Mouse (Mus musculus) left cerebral cortex, postnatal 4 days (tissue): ENCODE results near the gene Kif26b. TPM values are rescaled to one million over a fixed set of nuclear protein-coding genes. Genes with fewer than 3 reads are reported as not detected.

ENCODE experiments used
- DNase-seq: peaks from one replicate; pipeline ENCODE4 v3.0.0-alpha.2; 2022
- intact Hi-C: fragments of 180-260 bp; cut with DNase I; formaldehyde crosslinking; loops from one replicate; pipeline ENCODE4 v1.15.1; 2025
- total RNA-seq, 2 experiments: library from RNA; stranded (reverse); gene quantifications; 2 replicates each; pipeline ENCODE4 v1.2.3; 2021

Kif26b gene
- total RNA-seq, 2 experiments from 2014 or later, result 44.1 to 49.3 TPM

DNA sequence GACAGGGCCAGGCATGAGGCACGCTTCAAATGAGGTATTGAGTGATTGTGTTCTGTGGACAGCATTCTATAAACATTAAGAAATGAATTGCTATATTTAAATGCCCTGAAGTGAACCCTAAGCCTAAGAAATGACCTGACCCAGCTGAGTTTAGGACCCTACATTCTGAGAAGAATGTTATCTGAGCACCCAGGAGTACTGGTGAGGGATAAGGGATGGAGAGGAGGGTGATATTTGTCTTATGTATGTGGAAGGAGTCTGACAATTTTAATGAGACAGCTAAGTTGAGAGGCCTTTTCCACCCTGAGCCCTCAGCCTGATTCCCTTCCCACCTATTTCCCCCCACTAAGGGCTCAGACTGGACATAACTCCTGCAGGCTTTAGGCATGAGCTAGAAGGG is 179.4 kb downstream of the Kif26b start:
- no peak for DNase-seq
- intact Hi-C loops, result no loop called here

DNA sequence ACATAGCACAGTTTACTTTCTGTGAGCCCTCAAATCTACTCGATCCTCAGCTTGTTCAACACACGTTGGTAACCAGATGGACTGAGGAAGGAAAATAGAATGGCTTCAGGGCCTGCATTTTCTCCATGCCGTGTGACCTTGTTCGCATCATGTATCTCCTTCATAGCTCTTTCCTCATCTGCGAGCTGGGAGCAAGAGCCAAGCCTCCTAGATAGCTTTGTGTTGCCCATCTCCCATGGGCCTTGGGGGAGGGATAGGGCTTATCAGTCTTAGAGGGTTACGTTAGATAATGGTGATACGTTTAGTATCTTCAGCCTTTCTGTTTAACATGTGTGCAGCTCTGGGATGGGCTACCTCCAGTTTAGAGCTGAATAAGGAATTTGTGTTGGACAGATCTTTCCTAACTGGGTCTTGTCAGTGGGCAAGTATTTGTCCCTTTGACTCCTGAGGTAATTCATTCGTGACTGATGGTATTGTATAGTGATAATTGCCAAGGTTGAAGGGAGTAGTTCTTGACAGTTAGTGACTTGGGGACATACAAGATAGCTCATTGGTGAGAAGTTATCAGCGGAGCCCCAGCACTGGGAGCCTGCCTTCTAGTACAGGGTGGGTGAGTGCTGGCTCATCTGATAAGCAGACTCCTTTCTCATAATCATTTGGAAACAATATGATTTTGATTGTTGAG is 183.4 kb downstream of the Kif26b start:
- intact Hi-C loops, result no loop called here
- DNase-seq, result no peak

- DNase-seq, result no peak
- intact Hi-C loops, result no loop called here
These were observed 185.3 kb downstream of the Kif26b start for GRCm38 (mm10) chr1:178714209-178714608.

GRCm38 (mm10) chr1:178716411-178716810 is 187.5 kb downstream of the Kif26b start:
- no peak for DNase-seq
- intact Hi-C loops, result no loop called here

DNA sequence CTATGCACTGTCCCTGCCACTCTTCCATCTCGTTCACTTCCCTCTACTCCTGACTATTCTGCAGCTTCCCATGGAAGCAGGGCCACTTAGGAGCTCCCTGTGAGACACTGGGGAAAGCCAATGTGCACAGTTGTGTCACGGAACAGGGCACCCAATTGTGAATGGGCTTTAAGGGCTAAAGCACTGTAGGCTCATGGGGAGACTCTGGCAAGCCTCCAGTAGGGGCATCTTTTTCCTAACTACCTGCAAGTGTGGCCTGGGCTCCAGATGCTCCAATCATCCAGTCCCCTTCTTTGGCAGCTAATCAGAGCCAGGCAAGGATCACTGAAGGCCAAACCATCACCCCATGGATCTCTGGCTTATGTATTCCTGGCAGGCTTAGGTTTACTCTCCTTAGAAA is 191.9 kb downstream of the Kif26b start:
- intact Hi-C loops, result no loop called here
- peak; percentile 25 for DNase-seq

GRCm38 (mm10) chr1:178722793-178723192 is 193.9 kb downstream of the Kif26b start:
- intact Hi-C loops, result no loop called here
- no peak for DNase-seq

GRCm38 (mm10) chr1:178725536-178725935 is 196.6 kb downstream of the Kif26b start:
- peak; percentile 54 for DNase-seq
- intact Hi-C loops, result no loop called here

GRCm38 (mm10) chr1:178728256-178728655 is 199.3 kb downstream of the Kif26b start:
- intact Hi-C loops, result no loop called here

GRCm38 (mm10) chr1:178730271-178730670 is 201.3 kb downstream of the Kif26b start:
- intact Hi-C loops, result no loop called here
- DNase-seq, result no peak

More at GRCm38 (mm10) chr1:178728256-178728655, 199.3 kb downstream of the Kif26b start:
- DNase-seq, result no peak

DNA sequence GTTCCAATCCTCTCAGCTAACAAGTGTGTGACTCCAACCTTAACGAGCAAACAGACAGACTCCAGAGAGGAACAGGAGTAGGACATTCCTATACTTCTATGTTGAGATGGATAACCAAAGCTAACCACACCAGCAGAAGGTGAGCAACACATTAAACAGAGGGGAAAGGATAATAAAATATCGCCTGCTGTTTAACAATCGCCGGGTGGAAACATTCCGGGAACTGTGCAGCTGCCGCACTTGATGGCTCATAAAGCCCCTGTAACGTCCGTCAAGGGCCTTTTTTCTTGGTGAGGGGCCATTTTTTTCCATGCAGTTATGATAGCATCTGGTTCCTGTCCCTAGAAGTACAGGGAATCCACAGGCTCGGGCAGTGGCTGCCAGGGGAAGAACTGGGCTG is 204.1 kb downstream of the Kif26b start:
- intact Hi-C loops, result no loop called here
- no peak for DNase-seq

DNA sequence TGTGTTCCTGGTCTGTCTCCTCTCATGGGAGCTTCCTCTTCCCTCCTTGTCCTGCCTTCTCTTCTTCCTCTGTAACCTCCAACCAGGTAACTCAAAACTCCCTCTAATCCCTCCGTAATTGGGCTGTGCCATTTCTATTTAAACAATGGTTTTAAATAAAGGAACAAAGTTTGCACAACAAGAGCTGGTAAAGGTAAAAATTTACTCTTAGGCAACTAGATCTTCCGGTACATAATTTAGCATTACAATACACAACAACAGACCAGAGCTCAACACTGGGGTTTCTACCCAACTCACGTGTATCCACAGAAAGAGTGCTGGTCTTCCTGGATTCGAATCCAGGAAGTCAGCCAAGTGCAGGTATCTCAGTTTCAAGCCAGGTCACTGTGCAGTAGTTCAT is 205.7 kb downstream of the Kif26b start:
- intact Hi-C loops, result no loop called here
- no peak for DNase-seq

DNA sequence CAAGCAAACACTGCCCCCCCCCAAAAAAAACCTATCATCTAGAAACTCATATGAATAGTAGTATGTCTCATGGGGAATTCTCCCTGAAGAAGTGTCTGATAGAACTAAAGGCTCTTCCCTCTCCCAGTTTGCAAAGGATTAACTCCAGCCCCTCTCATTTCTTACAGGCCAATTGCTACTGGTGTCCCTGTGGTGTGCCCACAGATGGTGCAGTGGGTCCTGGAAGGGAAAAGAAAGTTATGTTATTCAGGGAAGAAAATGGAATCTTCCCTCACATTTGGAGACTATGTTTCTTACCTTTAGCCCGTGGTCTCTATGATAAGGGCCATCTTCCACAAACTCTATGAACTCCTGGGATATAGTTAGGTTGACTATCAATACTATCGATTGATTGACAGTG is 208.0 kb downstream of the Kif26b start:
- no peak for DNase-seq
- intact Hi-C loops, result no loop called here

GRCm38 (mm10) chr1:178743820-178744219 is 214.9 kb downstream of the Kif26b start:
- intact Hi-C loops, result no loop called here
- no peak for DNase-seq

- intact Hi-C loops, result no loop called here
- no peak for DNase-seq
These were observed 215.6 kb downstream of the Kif26b start for GRCm38 (mm10) chr1:178744526-178744925.

- intact Hi-C loops, result no loop called here
- no peak for DNase-seq
These were observed 216.0 kb downstream of the Kif26b start for GRCm38 (mm10) chr1:178744961-178745360.

DNA sequence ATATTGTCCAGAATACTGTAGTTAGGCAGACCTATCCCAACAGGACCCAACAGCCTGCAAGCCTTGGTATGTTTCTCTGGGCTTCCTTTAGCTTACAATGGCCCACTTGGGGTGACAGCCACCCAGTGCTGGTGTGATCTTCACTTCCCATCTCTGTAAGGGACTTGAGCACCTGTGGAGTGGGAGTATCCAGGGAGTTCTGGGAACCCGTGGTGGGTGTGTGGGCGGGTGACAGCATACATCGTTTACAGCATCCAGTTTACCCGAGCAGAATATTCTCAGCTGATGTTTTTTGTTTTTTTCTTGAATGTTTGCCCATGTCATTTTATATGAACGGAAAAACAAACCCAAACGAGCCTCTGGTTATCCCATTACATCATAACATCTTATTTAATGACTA is 216.5 kb downstream of the Kif26b start:
- intact Hi-C loops, result no loop called here
- no peak for DNase-seq

DNA sequence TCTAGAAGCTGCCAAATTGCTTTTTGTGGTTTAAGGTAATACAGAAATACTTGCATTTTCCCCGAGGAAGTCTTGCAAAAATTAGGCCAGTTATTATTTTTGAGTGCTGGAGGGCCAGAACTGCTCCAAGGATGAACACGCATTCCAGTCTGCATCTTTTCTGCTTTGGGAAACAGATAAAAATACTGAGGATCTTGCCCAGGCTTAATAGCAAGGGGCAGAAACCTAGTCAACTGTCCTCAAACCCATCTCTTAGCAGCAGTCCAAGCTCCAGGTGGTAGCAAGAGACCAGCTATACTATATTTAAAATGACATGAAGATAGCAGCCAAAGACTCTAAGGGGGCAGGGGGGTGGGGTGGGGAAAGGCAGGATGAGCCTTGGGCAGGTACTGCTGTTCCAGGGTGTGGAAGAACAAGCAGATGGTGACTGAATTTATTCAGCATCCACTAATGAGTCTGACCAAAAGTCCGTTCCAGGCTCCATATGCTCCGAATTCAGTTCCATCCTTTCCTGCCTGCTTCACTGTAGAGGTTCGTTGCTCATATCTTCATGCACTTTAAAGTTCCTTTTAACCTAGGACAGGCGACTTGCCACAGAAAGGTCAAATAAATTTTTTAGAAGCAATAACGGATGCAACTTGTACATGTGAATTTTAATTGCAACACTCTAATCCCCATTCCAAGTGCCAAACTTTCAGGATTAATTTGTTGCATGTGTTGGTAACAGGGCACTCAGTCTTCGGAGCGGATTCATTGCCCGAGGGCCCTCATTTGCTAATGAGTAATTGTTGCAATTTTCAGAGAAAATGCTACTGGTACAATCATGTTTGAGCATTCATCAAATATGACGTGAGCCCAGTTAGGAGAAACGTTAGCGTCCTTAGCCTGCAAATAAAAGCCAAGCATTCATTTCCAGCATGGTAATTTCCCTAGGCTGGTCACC is 218.6 kb downstream of the Kif26b start:
- intact Hi-C loops, result no loop called here

DNA sequence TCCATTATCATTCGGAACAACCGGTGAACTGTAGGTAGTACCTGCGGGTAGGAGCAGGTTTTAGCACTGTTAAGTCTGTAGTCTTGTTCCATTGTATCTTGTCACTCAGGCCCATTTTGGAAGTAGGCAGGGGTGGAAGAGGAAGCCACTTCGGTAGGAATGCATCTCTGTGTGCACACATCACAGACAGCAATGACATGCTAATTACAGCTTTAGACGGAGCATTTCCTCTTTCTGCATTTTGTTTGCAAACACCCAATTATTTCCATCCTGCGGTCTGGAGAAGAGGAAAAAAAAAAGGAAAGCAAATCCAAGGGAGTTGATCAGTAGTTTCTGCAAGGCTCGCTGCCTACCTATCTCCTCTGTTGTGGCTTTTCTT is 219.3 kb downstream of the Kif26b start:
- intact Hi-C loops, result no loop called here
- no peak for DNase-seq

More for the DNA sequence above, 218.6 kb downstream of the Kif26b start:
- DNase-seq, result peak; percentile 14

- intact Hi-C loops, result no loop called here
These were observed 219.7 kb downstream of the Kif26b start for GRCm38 (mm10) chr1:178748617-178749016.

DNA sequence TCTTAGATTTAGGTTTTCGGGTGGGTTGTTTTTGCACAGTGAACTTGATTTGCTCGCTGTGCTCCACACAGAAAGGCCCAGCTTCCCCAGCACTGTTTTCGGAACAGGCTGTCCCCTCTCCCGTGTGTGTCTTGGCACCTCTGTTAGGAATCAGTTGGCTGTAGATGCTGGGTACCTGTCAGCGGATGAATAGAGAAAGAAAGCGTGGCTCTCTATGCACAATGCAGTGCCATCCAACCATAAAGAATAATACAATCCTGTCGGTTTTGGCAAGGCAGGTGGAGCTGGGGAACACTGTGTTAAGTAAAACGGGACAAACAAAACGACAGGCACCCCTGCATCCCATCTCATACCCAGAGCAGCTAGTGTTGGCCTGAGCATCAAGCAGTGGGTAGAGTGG is 220.9 kb downstream of the Kif26b start:
- intact Hi-C loops, result no loop called here
- no peak for DNase-seq

More at GRCm38 (mm10) chr1:178748617-178749016, 219.7 kb downstream of the Kif26b start:
- DNase-seq, result no peak

DNA sequence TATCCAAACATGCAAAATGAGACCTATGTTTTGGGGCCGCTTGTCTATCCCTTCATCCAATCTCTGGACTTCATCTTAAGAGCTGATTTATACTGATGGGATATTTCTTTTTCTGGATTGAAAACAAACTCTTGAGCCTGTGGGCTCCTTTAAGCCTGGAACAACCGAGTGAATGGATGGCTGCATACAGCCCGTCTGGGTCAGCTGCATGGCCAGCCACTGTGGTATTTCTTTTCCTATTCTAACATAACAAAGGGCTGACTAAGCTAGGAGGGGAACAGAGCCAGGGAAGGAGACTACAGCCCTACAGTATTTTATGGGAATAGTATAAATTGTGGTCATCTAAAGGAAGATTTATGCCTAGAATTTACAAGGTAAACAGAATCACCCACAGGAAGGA is 229.5 kb downstream of the Kif26b start:
- intact Hi-C loops, result no loop called here
- DNase-seq, result no peak
